Mouse (Mus musculus): ENCODE data around the gene Psmd1. TPM values are rescaled to one million over a fixed set of nuclear protein-coding genes. Genes with fewer than 3 reads are reported as not detected.
"Not testable (repeated sequence)": the region's sequence is repeated elsewhere in the genome, so short reads cannot be mapped to it uniquely, and the experiment has no call there.

The Psmd1 gene
- polyA plus RNA-seq (2014; fragmentation: Nextera tagmentation; extraction: Ambion mirVana) = 194 and 211 TPM in 2 replicates

- under 1% methylated on average over 45 of the region's 47 CpGs for WGBS
- H3K9me3 ChIP-seq (ENCODE audit: control insufficient read depth, low read length) = no peaks in the 10 kb centered on the region
- no peaks in the 10 kb centered on the region for H3K36me3 ChIP-seq (replicated peaks; ENCODE audit: control insufficient read depth, insufficient read depth)
These were observed at the start of gene Psmd1 for GRCm38 (mm10) chr1:86064271-86064991. Gene Psmd1, plus strand, starts transcription at chr1:86064387.

GRCm38 (mm10) chr1:86015758-86016157 is 48.4 kb upstream of the Psmd1 start:
- not testable (repeated sequence) for ATAC-seq (ENCODE audit: low FRiP score); H3K27ac ChIP-seq; DNase-seq (ENCODE audit: low spot score); H3K4me2 ChIP-seq (replicated peaks); H3K9me3 ChIP-seq (ENCODE audit: control insufficient read depth, low read length); H3K4me3 ChIP-seq (replicated peaks; ENCODE audit: low read length); H3K36me3 ChIP-seq (replicated peaks; ENCODE audit: control insufficient read depth, insufficient read depth); H3K9ac ChIP-seq; H3K4me1 ChIP-seq (replicated peaks; ENCODE audit: control insufficient read depth, insufficient read depth, low read length)
- H3K27me3 ChIP-seq (ENCODE audit: control insufficient read depth, insufficient read depth, low read length) = peaks cover 17% of the 10 kb centered on the region
- 96% methylated on average over 9 of the region's 9 CpGs for WGBS

More at GRCm38 (mm10) chr1:86064271-86064991, at the start of gene Psmd1:
- Histone ChIP-seq H3K4me3 (replicated peaks; ENCODE audit: low read length) (peak within 1 kb of the TSS; percentile 88), H3K4me2 (replicated peaks) (peak within 1 kb of the TSS; percentile 80), H3K27ac (peak within 1 kb of the TSS; percentile 83), H3K4me1 (replicated peaks; ENCODE audit: control insufficient read depth, insufficient read depth, low read length) (peaks cover 16% of the 10 kb centered on the region), H3K9ac (peak within 1 kb of the TSS; percentile 93), H3K27me3 (ENCODE audit: control insufficient read depth, insufficient read depth, low read length) (no peaks in the 10 kb centered on the region)
- ATAC-seq (ENCODE audit: low FRiP score) = peak; percentile 95
- peak; percentile 97 for DNase-seq (ENCODE audit: low spot score)

- 92% methylated on average over 8 of the region's 8 CpGs for WGBS
- no peaks in the 10 kb centered on the region for H3K36me3 ChIP-seq (replicated peaks; ENCODE audit: control insufficient read depth, insufficient read depth)
- H3K27ac ChIP-seq = no peak within 1 kb of the TSS
- no peak within 1 kb of the TSS for H3K4me3 ChIP-seq (replicated peaks; ENCODE audit: low read length)
- no peak within 1 kb of the TSS for H3K4me2 ChIP-seq (replicated peaks)
- H3K9me3 ChIP-seq (ENCODE audit: control insufficient read depth, low read length) = no peaks in the 10 kb centered on the region
- H3K27me3 ChIP-seq (ENCODE audit: control insufficient read depth, insufficient read depth, low read length) = peaks cover 17% of the 10 kb centered on the region
- ATAC-seq (ENCODE audit: low FRiP score) (no peak), DNase-seq (ENCODE audit: low spot score) (no peak)
- no peak within 1 kb of the TSS for H3K9ac ChIP-seq
- H3K4me1 ChIP-seq (replicated peaks; ENCODE audit: control insufficient read depth, insufficient read depth, low read length) = no peaks in the 10 kb centered on the region; the same call in 1 of the 2 replicates
These were observed 47.7 kb upstream of the Psmd1 start, which contains the start of gene Spata3 for GRCm38 (mm10) chr1:86016516-86016915. Gene Spata3, plus strand, starts transcription at chr1:86016816.

- Histone ChIP-seq H3K27ac (0 out of 2 replicates have a peak overlapping the region, but pooled peaks have one; percentile 7), H3K27me3 (ENCODE audit: control insufficient read depth, insufficient read depth, low read length) (peaks cover 17% of the 10 kb centered on the region), H3K4me3 (replicated peaks; ENCODE audit: low read length) (peak overlapping the region; percentile 47), H3K36me3 (replicated peaks; ENCODE audit: control insufficient read depth, insufficient read depth) (no peaks in the 10 kb centered on the region), H3K4me2 (replicated peaks) (peak overlapping the region; percentile 93), H3K4me1 (replicated peaks; ENCODE audit: control insufficient read depth, insufficient read depth, low read length) (no peaks in the 10 kb centered on the region; the same call in 1 of the 2 replicates), H3K9me3 (ENCODE audit: control insufficient read depth, low read length) (no peaks in the 10 kb centered on the region), H3K9ac (peak overlapping the region; percentile 72)
- WGBS = 2% methylated on average over 60 of the region's 60 CpGs
- DNase-seq (ENCODE audit: low spot score) (peak; percentile 77), ATAC-seq (ENCODE audit: low FRiP score) (peak; percentile 78)
These were observed 45.7 kb upstream of the Psmd1 start for GRCm38 (mm10) chr1:86018235-86019055.

- no peak overlapping the region for H3K4me3 ChIP-seq (replicated peaks; ENCODE audit: low read length)
- no peaks in the 10 kb centered on the region for H3K9me3 ChIP-seq (ENCODE audit: control insufficient read depth, low read length)
- H3K36me3 ChIP-seq (replicated peaks; ENCODE audit: control insufficient read depth, insufficient read depth) = no peaks in the 10 kb centered on the region
- no peak overlapping the region for H3K9ac ChIP-seq
- H3K27me3 ChIP-seq (ENCODE audit: control insufficient read depth, insufficient read depth, low read length) = peaks cover 17% of the 10 kb centered on the region
- H3K27ac ChIP-seq = no peak overlapping the region
- ATAC-seq (ENCODE audit: low FRiP score) (no peak), DNase-seq (ENCODE audit: low spot score) (no peak)
- no peak overlapping the region for H3K4me2 ChIP-seq (replicated peaks)
- 64% methylated on average over 11 of the region's 11 CpGs for WGBS
- H3K4me1 ChIP-seq (replicated peaks; ENCODE audit: control insufficient read depth, insufficient read depth, low read length) = no peaks in the 10 kb centered on the region; the same call in 1 of the 2 replicates
These were observed 42.7 kb upstream of the Psmd1 start for GRCm38 (mm10) chr1:86021365-86021989.

- Histone ChIP-seq H3K27me3 (ENCODE audit: control insufficient read depth, insufficient read depth, low read length) (no peaks in the 10 kb centered on the region), H3K9me3 (ENCODE audit: control insufficient read depth, low read length) (no peaks in the 10 kb centered on the region), H3K36me3 (replicated peaks; ENCODE audit: control insufficient read depth, insufficient read depth) (no peaks in the 10 kb centered on the region), H3K4me2 (replicated peaks) (no peak overlapping the region), H3K4me1 (replicated peaks; ENCODE audit: control insufficient read depth, insufficient read depth, low read length) (no peaks in the 10 kb centered on the region), H3K9ac (no peak overlapping the region), H3K4me3 (replicated peaks; ENCODE audit: low read length) (no peak overlapping the region), H3K27ac (peak overlapping the region; percentile 82)
- ATAC-seq (ENCODE audit: low FRiP score) (peak; percentile 91), DNase-seq (ENCODE audit: low spot score) (peak; percentile 50)
- WGBS = 7% methylated on average over 11 of the region's 11 CpGs
These were observed 31.8 kb upstream of the Psmd1 start for GRCm38 (mm10) chr1:86032273-86032987.

GRCm38 (mm10) chr1:86038191-86038951 is 25.8 kb upstream of the Psmd1 start:
- ATAC-seq (ENCODE audit: low FRiP score) (no peak), DNase-seq (ENCODE audit: low spot score) (no peak)
- Histone ChIP-seq H3K4me2 (replicated peaks) (no peak overlapping the region), H3K9me3 (ENCODE audit: control insufficient read depth, low read length) (peaks cover 5% of the 10 kb centered on the region; the same call in 1 of the 2 replicates), H3K4me3 (replicated peaks; ENCODE audit: low read length) (no peak overlapping the region), H3K27ac (no peak overlapping the region), H3K9ac (no peak overlapping the region), H3K4me1 (replicated peaks; ENCODE audit: control insufficient read depth, insufficient read depth, low read length) (no peaks in the 10 kb centered on the region), H3K36me3 (replicated peaks; ENCODE audit: control insufficient read depth, insufficient read depth) (no peaks in the 10 kb centered on the region), H3K27me3 (ENCODE audit: control insufficient read depth, insufficient read depth, low read length) (no peaks in the 10 kb centered on the region)
- 77% methylated on average over 3 of the region's 3 CpGs for WGBS

GRCm38 (mm10) chr1:86040131-86040530 is 24.1 kb upstream of the Psmd1 start:
- Histone ChIP-seq H3K4me2 (replicated peaks) (no peak overlapping the region), H3K9ac (no peak overlapping the region), H3K27me3 (ENCODE audit: control insufficient read depth, insufficient read depth, low read length) (peaks cover 13% of the 10 kb centered on the region), H3K27ac (no peak overlapping the region), H3K4me1 (replicated peaks; ENCODE audit: control insufficient read depth, insufficient read depth, low read length) (no peaks in the 10 kb centered on the region), H3K9me3 (ENCODE audit: control insufficient read depth, low read length) (peaks cover 5% of the 10 kb centered on the region; the same call in 1 of the 2 replicates), H3K36me3 (replicated peaks; ENCODE audit: control insufficient read depth, insufficient read depth) (no peaks in the 10 kb centered on the region), H3K4me3 (replicated peaks; ENCODE audit: low read length) (no peak overlapping the region)
- WGBS = 65% methylated on average over 4 of the region's 4 CpGs
- no peak for DNase-seq (ENCODE audit: low spot score)
- no peak for ATAC-seq (ENCODE audit: low FRiP score)
